Mouse (Mus musculus): ENCODE results near the gene Lsm6. TPM values are rescaled to one million over a fixed set of nuclear protein-coding genes. Genes with fewer than 3 reads are reported as not detected.

The Lsm6 gene
- total and polyA plus RNA-seq, 2 experiments, result 10.6 to 38.3 TPM

GRCm38 (mm10) chr8:78770584-78770983 is 50.4 kb downstream of the Lsm6 start:
- no peaks in the 10 kb centered on the region for H3K36me3 ChIP-seq (ENCODE audit: control insufficient read depth, insufficient read depth, low read length)
- DNase-seq (ENCODE audit: extremely low read depth, low read depth, low spot score), result no peak
- no peak overlapping the region for H3K4me3 ChIP-seq (ENCODE audit: insufficient read depth, low read depth, low read length)
- H3K79me2 ChIP-seq (ENCODE audit: control insufficient read depth, insufficient read depth, low read length), result no peaks in the 10 kb centered on the region
- TF ChIP-seq POLR2A (IDR thresholded peaks at IDR 0.05; ENCODE audit: extremely low read depth, insufficient read depth, low read length), result no peak
- no peak for TF ChIP-seq CTCF (IDR thresholded peaks at IDR 0.05; ENCODE audit: low read depth, low read length)
- no peak overlapping the region for H3K9ac ChIP-seq (ENCODE audit: low read depth, low read length)
- 93% methylated on average over 3 of the region's 3 CpGs for WGBS
- no peaks in the 10 kb centered on the region for H3K27me3 ChIP-seq (ENCODE audit: control insufficient read depth, insufficient read depth, low read length)
- no peak overlapping the region for H3K27ac ChIP-seq (replicated peaks; ENCODE audit: insufficient read depth, low read depth, low read length)
- no peaks in the 10 kb centered on the region for H3K4me1 ChIP-seq (ENCODE audit: control insufficient read depth, insufficient read depth, low read length)

- Histone ChIP-seq H3K4me3 (ENCODE audit: insufficient read depth, low read depth, low read length) (no peak overlapping the region), H3K27ac (replicated peaks; ENCODE audit: insufficient read depth, low read depth, low read length) (no peak overlapping the region), H3K36me3 (ENCODE audit: control insufficient read depth, insufficient read depth, low read length) (no peaks in the 10 kb centered on the region), H3K79me2 (ENCODE audit: control insufficient read depth, insufficient read depth, low read length) (no peaks in the 10 kb centered on the region), H3K27me3 (ENCODE audit: control insufficient read depth, insufficient read depth, low read length) (no peaks in the 10 kb centered on the region), H3K9ac (ENCODE audit: low read depth, low read length) (no peak overlapping the region), H3K4me1 (ENCODE audit: control insufficient read depth, insufficient read depth, low read length) (no peaks in the 10 kb centered on the region)
- no peak for DNase-seq (ENCODE audit: extremely low read depth, low read depth, low spot score)
- 92% methylated on average over 1 of the region's 1 CpGs for WGBS
- no peak for TF ChIP-seq CTCF (IDR thresholded peaks at IDR 0.05; ENCODE audit: low read depth, low read length)
- TF ChIP-seq POLR2A (IDR thresholded peaks at IDR 0.05; ENCODE audit: extremely low read depth, insufficient read depth, low read length), result no peak
Observed at GRCm38 (mm10) chr8:78765556-78765955, 55.4 kb downstream of the Lsm6 start.

GRCm38 (mm10) chr8:78764976-78765375 is 56.0 kb downstream of the Lsm6 start:
- no peak overlapping the region for H3K4me3 ChIP-seq (ENCODE audit: insufficient read depth, low read depth, low read length)
- DNase-seq (ENCODE audit: extremely low read depth, low read depth, low spot score), result no peak
- H3K27ac ChIP-seq (replicated peaks; ENCODE audit: insufficient read depth, low read depth, low read length), result no peak overlapping the region
- no peaks in the 10 kb centered on the region for H3K27me3 ChIP-seq (ENCODE audit: control insufficient read depth, insufficient read depth, low read length)
- H3K4me1 ChIP-seq (ENCODE audit: control insufficient read depth, insufficient read depth, low read length), result no peaks in the 10 kb centered on the region
- TF ChIP-seq POLR2A (IDR thresholded peaks at IDR 0.05; ENCODE audit: extremely low read depth, insufficient read depth, low read length) (no peak), CTCF (IDR thresholded peaks at IDR 0.05; ENCODE audit: low read depth, low read length) (no peak)
- no peaks in the 10 kb centered on the region for H3K79me2 ChIP-seq (ENCODE audit: control insufficient read depth, insufficient read depth, low read length)
- no peak overlapping the region for H3K9ac ChIP-seq (ENCODE audit: low read depth, low read length)
- H3K36me3 ChIP-seq (ENCODE audit: control insufficient read depth, insufficient read depth, low read length), result no peaks in the 10 kb centered on the region

- Histone ChIP-seq H3K36me3 (ENCODE audit: control insufficient read depth, insufficient read depth, low read length) (no peaks in the 10 kb centered on the region), H3K27ac (replicated peaks; ENCODE audit: insufficient read depth, low read depth, low read length) (no peak overlapping the region), H3K9ac (ENCODE audit: low read depth, low read length) (no peak overlapping the region), H3K27me3 (ENCODE audit: control insufficient read depth, insufficient read depth, low read length) (no peaks in the 10 kb centered on the region), H3K79me2 (ENCODE audit: control insufficient read depth, insufficient read depth, low read length) (no peaks in the 10 kb centered on the region), H3K4me3 (ENCODE audit: insufficient read depth, low read depth, low read length) (no peak overlapping the region), H3K4me1 (ENCODE audit: control insufficient read depth, insufficient read depth, low read length) (no peaks in the 10 kb centered on the region)
- no peak for DNase-seq (ENCODE audit: extremely low read depth, low read depth, low spot score)
- no peak for TF ChIP-seq CTCF (IDR thresholded peaks at IDR 0.05; ENCODE audit: low read depth, low read length)
Observed at GRCm38 (mm10) chr8:78759139-78759538, 61.8 kb downstream of the Lsm6 start.

- no peak for DNase-seq (ENCODE audit: extremely low read depth, low read depth, low spot score)
- Histone ChIP-seq H3K27ac (replicated peaks; ENCODE audit: insufficient read depth, low read depth, low read length) (no peak overlapping the region), H3K27me3 (ENCODE audit: control insufficient read depth, insufficient read depth, low read length) (no peaks in the 10 kb centered on the region), H3K79me2 (ENCODE audit: control insufficient read depth, insufficient read depth, low read length) (no peaks in the 10 kb centered on the region), H3K36me3 (ENCODE audit: control insufficient read depth, insufficient read depth, low read length) (no peaks in the 10 kb centered on the region), H3K4me1 (ENCODE audit: control insufficient read depth, insufficient read depth, low read length) (no peaks in the 10 kb centered on the region), H3K9ac (ENCODE audit: low read depth, low read length) (no peak overlapping the region), H3K4me3 (ENCODE audit: insufficient read depth, low read depth, low read length) (no peak overlapping the region)
- TF ChIP-seq POLR2A (IDR thresholded peaks at IDR 0.05; ENCODE audit: extremely low read depth, insufficient read depth, low read length) (no peak), CTCF (IDR thresholded peaks at IDR 0.05; ENCODE audit: low read depth, low read length) (no peak)
- 82% methylated on average over 4 of the region's 4 CpGs for WGBS
Observed at GRCm38 (mm10) chr8:78754986-78755385, 66.0 kb downstream of the Lsm6 start.

Other genes starting within 250 kb of the Lsm6 start
- 0.09 and 0.13 TPM in 2 replicates for gene Zfp827, start 207.3 kb upstream of the Lsm6 start, total RNA-seq (2014; rRNA removed)
- 0.10 and 0.21 TPM in 2 replicates for gene Zfp827, start 207.3 kb upstream of the Lsm6 start, polyA plus RNA-seq (2012; rRNA removed)

Measured in liver, adult 2 months (tissue).